Mouse (Mus musculus): ENCODE results near the gene Miox. TPM values are rescaled to one million over a fixed set of nuclear protein-coding genes. Genes with fewer than 3 reads are reported as not detected.

Miox gene
- total and polyA plus RNA-seq, 3 experiments = not detected

DNA sequence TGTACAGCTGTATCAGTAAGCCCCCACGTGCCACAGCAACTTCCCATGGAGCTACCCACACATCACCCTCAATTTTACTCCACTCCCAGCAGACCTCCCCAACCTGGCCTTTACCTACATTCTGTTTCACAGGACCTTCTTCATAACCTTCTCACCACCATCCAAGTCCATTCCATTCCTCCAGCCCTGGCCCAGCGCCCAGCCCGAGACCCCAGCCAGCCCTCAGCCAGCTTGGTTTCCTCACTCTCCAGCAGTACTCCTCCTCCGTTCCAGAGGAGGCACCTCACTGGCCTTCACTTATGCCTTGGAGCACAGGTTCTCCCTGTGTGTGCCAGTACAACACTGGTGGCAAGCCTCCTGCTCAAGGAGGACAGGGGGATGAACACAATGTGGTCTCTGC is 20.8 kb upstream of the Miox start:
- H3K9me3 ChIP-seq (replicated peaks; ENCODE audit: insufficient read depth, low read length) = no peaks in the 10 kb centered on the region
- no peak overlapping the region for H3K9ac ChIP-seq (ENCODE audit: control insufficient read depth, low read depth, low read length, poor library complexity, severe bottlenecking)
- H3K4me3 ChIP-seq (ENCODE audit: control insufficient read depth in 1 of 2, insufficient read depth in 1 of 2, low read depth in 2 of 2, low read length in 2 of 2) = no peak overlapping the region
- H3K27ac ChIP-seq (ENCODE audit: control insufficient read depth, low read depth, low read length) = no peak overlapping the region
- no peaks in the 10 kb centered on the region for H3K27me3 ChIP-seq (ENCODE audit: control insufficient read depth in 1 of 2, insufficient read depth in 2 of 2, low read length in 2 of 2)
- H3K36me3 ChIP-seq (ENCODE audit: control insufficient read depth in 1 of 2, insufficient read depth in 2 of 2, low read length in 2 of 2) = peaks cover 0 to 28% of the 10 kb centered on the region in 2 experiments; a peak in 2 of 4 replicates
- peaks cover 65% of the 10 kb centered on the region for H3K79me2 ChIP-seq (ENCODE audit: control insufficient read depth, insufficient read depth, low read length, poor library complexity)
- DNase-seq (ENCODE audit: low read depth, low spot score) = no peak
- TF ChIP-seq USF1 (IDR thresholded peaks at IDR 0.05; ENCODE audit: low read depth, low read length) = no peak
- no peak for TF ChIP-seq E2F4 (IDR thresholded peaks at IDR 0.05; ENCODE audit: borderline replicate concordance, low read depth, low read length)
- no peak for TF ChIP-seq EP300 (IDR thresholded peaks at IDR 0.05; ENCODE audit: low read depth in 1 of 2, low read length in 2 of 2)
- TF ChIP-seq TCF12 (IDR thresholded peaks at IDR 0.05; ENCODE audit: low read depth, low read length) = no peak
- TF ChIP-seq ZMIZ1 (IDR thresholded peaks at IDR 0.05; ENCODE audit: low read depth, low read length) = no peak
- TF ChIP-seq GABPA (IDR thresholded peaks at IDR 0.05; ENCODE audit: low read depth, low read length) = no peak
- TF ChIP-seq ZNF384 (IDR thresholded peaks at IDR 0.05; ENCODE audit: low read depth, low read length) = no peak
- no peak for TF ChIP-seq NELFE (IDR thresholded peaks at IDR 0.05; ENCODE audit: low read depth, low read length)
- TF ChIP-seq CHD2 (IDR thresholded peaks at IDR 0.05; ENCODE audit: low read length) = no peak
- no peak for TF ChIP-seq SMC3 (IDR thresholded peaks at IDR 0.05; ENCODE audit: low read depth, low read length)
- no peak for TF ChIP-seq TAL1 (IDR thresholded peaks at IDR 0.05; ENCODE audit: low read length)
- no peak for TF ChIP-seq HCFC1 (IDR thresholded peaks at IDR 0.05; ENCODE audit: low read depth, low read length)
- no peak for TF ChIP-seq POLR2AphosphoS5 (IDR thresholded peaks at IDR 0.05; ENCODE audit: borderline replicate concordance, low read depth, low read length)
- no peak for TF ChIP-seq BHLHE40 (IDR thresholded peaks at IDR 0.05; ENCODE audit: borderline replicate concordance, low read depth, low read length)
- no peak for TF ChIP-seq ZC3H11A (IDR thresholded peaks at IDR 0.05; ENCODE audit: low read depth, low read length)
- TF ChIP-seq ETS1 (IDR thresholded peaks at IDR 0.05; ENCODE audit: low read depth, low read length) = no peak
- TF ChIP-seq USF2 (IDR thresholded peaks at IDR 0.05; ENCODE audit: borderline replicate concordance in 1 of 2, insufficient read depth in 1 of 2, low read depth in 1 of 2, low read length in 2 of 2) = no peak
- no peak for TF ChIP-seq POLR2A (IDR thresholded peaks at IDR 0.05; ENCODE audit: control insufficient read depth in 1 of 2, insufficient read depth in 1 of 2, low read depth in 1 of 2, low read length in 2 of 2, poor library complexity in 1 of 2)
- peaks cover 13 to 42% of the 10 kb centered on the region in 2 experiments for H3K4me1 ChIP-seq (ENCODE audit: control insufficient read depth in 1 of 2, insufficient read depth in 2 of 2, low read length in 2 of 2)

GRCm38 (mm10) chr15:89314107-89314506 is 20.1 kb upstream of the Miox start:
- Histone ChIP-seq H3K36me3 (ENCODE audit: control insufficient read depth in 1 of 2, insufficient read depth in 2 of 2, low read length in 2 of 2) (peaks cover 0 to 22% of the 10 kb centered on the region in 2 experiments; a peak in 2 of 4 replicates), H3K27ac (ENCODE audit: control insufficient read depth, low read depth, low read length) (no peak overlapping the region), H3K27me3 (ENCODE audit: control insufficient read depth in 1 of 2, insufficient read depth in 2 of 2, low read length in 2 of 2) (no peaks in the 10 kb centered on the region), H3K79me2 (ENCODE audit: control insufficient read depth, insufficient read depth, low read length, poor library complexity) (peaks cover 57% of the 10 kb centered on the region), H3K4me3 (ENCODE audit: control insufficient read depth in 1 of 2, insufficient read depth in 1 of 2, low read depth in 2 of 2, low read length in 2 of 2) (peak overlapping the region; percentile 88 to 92), H3K4me1 (ENCODE audit: control insufficient read depth in 1 of 2, insufficient read depth in 2 of 2, low read length in 2 of 2) (peaks cover 13 to 37% of the 10 kb centered on the region in 2 experiments), H3K9me3 (replicated peaks; ENCODE audit: insufficient read depth, low read length) (no peaks in the 10 kb centered on the region), H3K9ac (ENCODE audit: control insufficient read depth, low read depth, low read length, poor library complexity, severe bottlenecking) (peak overlapping the region; percentile 88)
- peak; percentile 20 for DNase-seq (ENCODE audit: low read depth, low spot score)
- TF ChIP-seq GABPA (IDR thresholded peaks at IDR 0.05; ENCODE audit: low read depth, low read length) = no peak
- TF ChIP-seq POLR2AphosphoS5 (IDR thresholded peaks at IDR 0.05; ENCODE audit: borderline replicate concordance, low read depth, low read length) = no peak
- TF ChIP-seq USF2 (IDR thresholded peaks at IDR 0.05; ENCODE audit: borderline replicate concordance in 1 of 2, insufficient read depth in 1 of 2, low read depth in 1 of 2, low read length in 2 of 2) = no peak
- TF ChIP-seq MYC (IDR thresholded peaks at IDR 0.05; ENCODE audit: low read depth, low read length) = no peak
- no peak for TF ChIP-seq CHD1 (IDR thresholded peaks at IDR 0.05; ENCODE audit: low read depth, low read length)
- no peak for TF ChIP-seq SMC3 (IDR thresholded peaks at IDR 0.05; ENCODE audit: low read depth, low read length)
- no peak for TF ChIP-seq ZNF384 (IDR thresholded peaks at IDR 0.05; ENCODE audit: low read depth, low read length)
- no peak for TF ChIP-seq KAT2A (conservative IDR thresholded peaks at IDR 0.05; ENCODE audit: low read depth, low read length)
- TF ChIP-seq RAD21 (IDR thresholded peaks at IDR 0.05; ENCODE audit: low read depth, low read length) = no peak
- TF ChIP-seq JUND (IDR thresholded peaks at IDR 0.05; ENCODE audit: low read depth, low read length) = no peak
- TF ChIP-seq E2F4 (IDR thresholded peaks at IDR 0.05; ENCODE audit: borderline replicate concordance, low read depth, low read length) = no peak
- TF ChIP-seq BHLHE40 (IDR thresholded peaks at IDR 0.05; ENCODE audit: borderline replicate concordance, low read depth, low read length) = no peak
- TF ChIP-seq ELF1 (IDR thresholded peaks at IDR 0.05; ENCODE audit: low read depth, low read length) = no peak
- TF ChIP-seq MAFK (IDR thresholded peaks at IDR 0.05; ENCODE audit: borderline replicate concordance, low read depth, low read length) = no peak
- TF ChIP-seq ETS1 (IDR thresholded peaks at IDR 0.05; ENCODE audit: low read depth, low read length) = no peak
- TF ChIP-seq MAZ (IDR thresholded peaks at IDR 0.05; ENCODE audit: low read depth, low read length) = no peak
- TF ChIP-seq USF1 (IDR thresholded peaks at IDR 0.05; ENCODE audit: low read depth, low read length) = no peak
- no peak for TF ChIP-seq NELFE (IDR thresholded peaks at IDR 0.05; ENCODE audit: low read depth, low read length)

Data from MEL (cell line).